Mouse (Mus musculus): ENCODE measurements around the gene Aif1.

The Aif1 gene

DNA sequence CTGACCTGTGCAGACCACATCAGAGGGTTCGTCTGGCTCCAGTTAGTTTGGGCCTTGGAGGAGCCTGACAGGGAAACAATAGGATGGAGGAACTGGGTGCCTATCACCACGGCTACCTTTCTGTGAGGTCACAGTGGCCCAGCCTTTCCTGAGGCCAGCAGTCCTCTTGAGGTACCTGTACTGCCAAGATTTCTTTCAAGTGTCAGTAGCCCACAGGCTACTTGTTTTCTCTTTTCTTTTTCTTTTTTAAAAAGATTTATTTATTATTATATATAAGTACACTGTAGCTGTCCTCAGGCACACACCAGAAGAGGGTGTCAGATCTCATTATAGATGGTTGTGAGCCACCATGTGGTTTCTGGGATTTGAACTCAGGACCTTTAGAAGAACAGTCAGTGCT lies at the start of gene Aif1:
Gene Aif1 (minus strand): TSS at position 101 of the 400 bp plus-strand sequence.
- no peak for DNase-seq

DNA sequence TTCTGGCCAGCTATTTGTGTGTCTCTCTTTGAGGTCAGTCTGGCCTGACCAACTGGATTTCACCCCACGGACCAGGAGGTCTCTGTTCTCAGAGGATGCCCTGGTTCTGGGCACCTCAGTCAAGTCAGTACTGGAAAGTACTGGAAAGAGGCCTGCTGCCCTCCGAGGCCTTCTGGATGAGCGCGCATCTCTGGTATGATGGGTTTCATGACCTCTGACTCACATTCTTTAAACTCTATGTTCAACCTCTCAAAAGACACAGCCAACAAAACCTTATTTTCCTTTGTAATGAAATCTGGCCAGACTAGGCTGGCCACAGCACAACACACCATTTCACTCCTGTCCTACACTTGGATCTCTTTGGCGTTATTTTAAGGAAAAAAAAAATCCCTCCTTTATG lies 49.6 kb upstream of the Aif1 start:
- no peak for DNase-seq

DNA sequence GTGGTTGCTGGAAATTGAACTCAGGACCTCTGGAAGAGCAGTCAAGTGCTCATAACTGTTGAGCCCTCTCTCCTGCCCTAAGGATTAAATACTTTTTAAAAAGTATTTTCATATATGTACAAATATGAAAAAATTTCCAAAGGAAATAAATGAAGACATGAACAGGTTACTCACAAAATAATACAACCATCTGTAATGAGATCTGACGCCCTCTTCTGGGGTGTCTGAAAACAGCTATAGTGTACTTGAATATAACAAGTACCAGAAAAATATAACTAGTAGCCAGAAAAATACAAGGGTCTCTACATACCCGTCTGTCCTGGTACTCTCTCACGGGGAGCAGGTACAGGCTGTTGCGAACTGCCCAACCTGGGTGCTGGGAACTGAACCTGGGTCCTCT lies 48.8 kb upstream of the Aif1 start:
- no peak for DNase-seq

DNA sequence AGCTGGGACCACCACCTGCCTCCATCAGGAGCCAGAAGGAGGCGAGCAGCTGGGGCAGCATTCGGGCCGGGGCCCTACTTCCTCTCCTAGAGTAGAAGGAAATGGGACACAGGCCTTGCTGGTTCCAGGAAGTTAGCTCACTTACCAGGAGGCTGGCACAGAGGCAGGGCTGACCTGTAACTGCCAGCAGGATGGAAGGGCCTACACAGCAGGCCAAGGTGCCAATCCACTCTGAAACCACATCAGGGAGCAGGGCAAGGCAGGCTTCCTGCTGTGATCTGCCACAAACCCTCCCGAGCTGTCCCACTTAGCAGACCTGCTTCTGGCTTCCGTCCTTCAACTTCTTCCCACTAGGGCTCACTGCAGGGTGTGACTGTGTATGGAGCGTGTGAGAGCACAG lies 46.4 kb upstream of the Aif1 start:
- DNase-seq: no peak

DNA sequence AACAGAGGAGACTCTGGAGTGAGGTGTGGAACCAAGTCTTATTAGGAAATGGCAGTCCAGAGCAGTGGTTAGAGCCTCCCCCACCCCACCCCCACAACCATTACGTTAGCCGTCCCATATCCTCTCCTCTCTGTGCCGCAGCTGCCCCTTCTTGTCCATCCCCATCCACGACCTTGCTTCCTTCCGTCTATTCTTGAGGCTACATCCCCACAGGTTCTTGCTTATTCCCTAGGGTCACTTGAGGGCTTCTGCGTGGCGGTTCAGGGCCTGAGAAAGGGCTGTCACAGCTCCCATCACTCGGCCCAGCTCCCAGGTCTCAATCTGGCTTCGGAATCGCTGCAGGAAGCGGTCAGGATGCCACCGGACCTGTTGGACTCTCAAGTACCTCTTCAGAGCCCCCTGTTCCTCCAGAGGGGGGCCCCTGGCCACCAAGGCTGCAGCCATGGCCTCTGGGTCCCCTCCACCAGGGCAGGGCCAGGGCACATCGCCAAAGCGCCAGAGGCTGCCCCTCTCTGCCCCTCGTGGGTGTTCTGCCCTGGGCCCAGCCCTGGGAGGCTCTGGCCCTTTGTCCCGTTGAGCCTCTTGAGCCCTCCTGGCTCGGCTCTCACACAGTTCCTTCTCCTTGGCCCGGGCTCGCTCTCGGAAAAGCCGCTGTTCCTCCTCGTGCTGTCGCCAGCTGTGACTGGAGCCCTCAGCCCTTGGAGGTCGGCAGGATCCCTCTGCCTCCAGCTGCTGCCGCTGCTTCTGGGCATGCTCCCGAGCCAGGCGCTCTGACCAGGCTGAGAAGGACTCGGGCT lies 44.5 kb upstream of the Aif1 start, which contains the start of gene Gm16181:
Gene Gm16181 (plus strand): TSS at position 679 of the 797 bp plus-strand sequence.
- DNase-seq: peak; percentile 26

DNA sequence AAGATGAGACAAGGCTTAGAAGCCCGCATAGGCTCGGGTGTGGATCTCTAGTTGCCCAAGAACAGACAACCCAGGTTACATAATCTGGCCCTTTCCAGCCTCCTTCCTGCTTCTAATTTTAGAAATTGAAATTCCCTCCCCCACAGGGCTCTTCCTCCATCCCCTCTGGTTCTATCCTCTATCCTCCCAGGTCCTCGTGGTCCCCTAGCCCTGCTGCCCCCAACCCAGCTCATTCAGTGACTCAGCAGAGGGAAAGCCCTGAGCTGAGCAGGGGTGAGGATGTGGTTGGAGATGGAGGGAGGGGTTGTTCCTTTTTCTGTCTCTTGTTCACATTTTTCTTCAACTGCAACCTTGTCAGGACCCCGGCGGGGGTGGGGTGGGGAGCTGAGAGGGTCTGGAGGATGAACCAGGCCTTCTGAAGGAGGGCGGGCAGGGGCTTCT lies 43.8 kb upstream of the Aif1 start:
- no peak for DNase-seq

DNA sequence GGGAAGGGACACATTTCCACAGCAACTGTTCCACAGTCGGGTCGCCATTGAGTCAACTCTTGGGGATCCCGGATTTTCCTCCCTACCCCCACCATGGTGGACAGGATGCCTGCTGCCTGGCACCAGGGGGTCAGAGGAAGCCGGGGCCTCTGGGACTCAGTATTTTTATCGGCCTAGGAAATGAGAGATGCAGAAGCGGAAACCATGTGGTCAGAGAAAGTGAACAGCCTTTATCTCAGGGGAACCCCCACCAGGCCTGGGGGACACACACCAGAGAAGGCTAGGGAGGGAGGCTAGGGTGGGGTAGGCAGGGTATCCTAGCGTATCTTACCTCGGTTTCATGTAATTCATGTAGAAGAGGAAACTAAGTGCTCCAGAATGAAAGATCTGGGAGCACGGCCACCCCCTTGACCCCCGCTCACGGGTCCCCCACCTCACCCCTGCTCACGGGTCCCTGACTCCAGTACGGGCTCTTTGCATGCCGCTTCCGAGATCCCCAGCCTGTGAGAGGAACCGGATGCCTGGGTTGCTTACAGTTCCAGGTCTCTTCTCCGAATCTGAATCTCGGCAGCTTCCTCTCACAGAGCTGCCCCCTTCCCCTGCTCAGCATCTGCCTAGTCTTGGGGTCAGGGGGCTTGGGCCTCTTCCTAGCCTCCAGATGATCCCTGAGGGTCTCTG lies 42.8 kb upstream of the Aif1 start:
- DNase-seq: peak; percentile 18

DNA sequence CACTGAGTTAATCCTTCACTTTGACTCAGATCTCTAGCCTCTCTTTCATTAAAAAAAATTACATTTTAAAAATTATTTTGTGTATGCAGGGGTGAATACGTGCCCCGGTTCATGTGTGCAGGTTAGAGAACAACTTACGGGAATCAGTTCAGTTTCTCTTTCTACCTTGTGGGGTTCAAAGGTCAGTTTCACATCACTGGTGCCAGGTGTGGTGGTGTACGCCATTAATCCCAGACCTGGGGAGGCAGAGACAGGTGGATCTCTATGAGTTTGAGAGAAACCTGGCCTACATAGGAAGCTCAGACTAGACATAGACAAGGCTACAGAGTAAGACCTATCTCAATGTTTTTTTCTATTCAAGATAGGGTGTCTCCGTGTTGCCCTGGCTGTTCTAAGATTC lies 37.2 kb upstream of the Aif1 start:
- no peak for DNase-seq

DNA sequence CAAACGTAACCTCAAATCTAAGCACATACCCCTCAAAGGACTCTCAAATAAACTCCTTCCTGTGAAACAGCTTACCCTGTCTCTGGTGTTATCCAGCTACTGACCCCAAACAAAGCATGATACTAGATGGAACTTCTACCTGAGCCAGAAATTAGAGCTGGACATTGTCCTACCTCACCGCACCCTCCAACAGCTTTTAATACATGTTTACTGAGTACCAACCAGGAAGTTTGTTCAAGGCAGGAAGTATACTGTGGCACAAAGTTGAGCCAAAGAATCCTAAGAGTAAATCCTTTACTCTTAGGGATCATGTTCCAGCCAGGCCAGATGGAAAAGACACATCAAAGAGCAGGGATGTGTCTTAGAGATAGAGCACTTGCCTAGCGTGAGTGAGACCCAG lies 34.7 kb upstream of the Aif1 start:
- DNase-seq: no peak

DNA sequence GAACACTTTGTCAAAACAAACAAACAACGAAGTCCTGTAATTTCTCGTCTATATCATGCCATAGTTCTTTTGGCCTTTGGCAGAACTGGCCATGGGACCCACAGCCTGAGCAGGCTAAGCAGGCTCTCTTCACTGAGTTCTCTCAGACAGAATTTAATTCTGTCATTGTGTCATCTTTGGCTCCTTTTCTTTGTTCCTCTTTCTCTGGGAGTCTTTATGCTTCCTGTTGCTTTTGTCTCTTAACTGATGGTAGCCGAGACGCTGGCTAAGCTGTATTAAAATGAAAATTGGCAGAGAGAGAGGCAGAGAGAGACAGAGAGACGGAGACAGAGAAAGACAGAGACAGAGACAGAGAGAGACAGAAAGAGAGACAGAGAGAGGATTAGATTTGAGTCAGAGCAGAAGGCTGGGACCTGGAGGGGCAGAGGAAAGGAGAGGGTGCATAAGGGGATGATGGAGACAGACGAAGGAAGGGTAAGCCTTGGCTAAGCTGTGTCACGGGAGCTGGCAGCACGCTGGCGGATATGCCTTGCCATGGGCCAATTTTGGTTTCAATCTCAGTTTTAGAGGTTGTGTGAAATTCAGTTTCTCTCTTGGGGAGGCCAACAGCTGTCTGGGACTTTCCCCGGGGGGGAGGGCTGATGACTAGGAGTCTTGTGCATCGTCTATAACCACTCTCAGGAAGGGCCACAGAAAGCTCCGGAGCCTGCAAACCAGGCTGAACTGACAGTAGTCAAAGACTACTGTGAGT lies 34.1 kb upstream of the Aif1 start:
- DNase-seq: no peak

DNA sequence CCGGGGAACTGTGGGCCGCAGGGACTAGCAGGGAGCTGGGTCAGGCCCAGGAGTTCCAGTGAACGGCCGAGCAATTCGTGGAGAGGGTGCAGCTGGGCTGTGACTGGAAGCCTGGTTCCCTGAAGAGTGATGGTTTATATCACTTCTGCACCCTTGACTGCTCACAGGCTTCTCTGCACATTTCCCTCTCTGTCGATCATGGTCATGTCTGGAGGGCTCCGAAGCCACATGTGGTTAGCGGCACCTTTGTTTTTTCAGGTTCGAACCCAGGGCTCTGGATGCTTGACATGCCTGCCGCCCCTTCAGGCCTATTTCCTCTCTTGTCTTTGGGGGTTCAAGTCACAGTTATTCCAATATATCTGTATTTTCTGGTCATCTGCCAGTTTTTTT lies 29.5 kb upstream of the Aif1 start:
- DNase-seq: no peak

DNA sequence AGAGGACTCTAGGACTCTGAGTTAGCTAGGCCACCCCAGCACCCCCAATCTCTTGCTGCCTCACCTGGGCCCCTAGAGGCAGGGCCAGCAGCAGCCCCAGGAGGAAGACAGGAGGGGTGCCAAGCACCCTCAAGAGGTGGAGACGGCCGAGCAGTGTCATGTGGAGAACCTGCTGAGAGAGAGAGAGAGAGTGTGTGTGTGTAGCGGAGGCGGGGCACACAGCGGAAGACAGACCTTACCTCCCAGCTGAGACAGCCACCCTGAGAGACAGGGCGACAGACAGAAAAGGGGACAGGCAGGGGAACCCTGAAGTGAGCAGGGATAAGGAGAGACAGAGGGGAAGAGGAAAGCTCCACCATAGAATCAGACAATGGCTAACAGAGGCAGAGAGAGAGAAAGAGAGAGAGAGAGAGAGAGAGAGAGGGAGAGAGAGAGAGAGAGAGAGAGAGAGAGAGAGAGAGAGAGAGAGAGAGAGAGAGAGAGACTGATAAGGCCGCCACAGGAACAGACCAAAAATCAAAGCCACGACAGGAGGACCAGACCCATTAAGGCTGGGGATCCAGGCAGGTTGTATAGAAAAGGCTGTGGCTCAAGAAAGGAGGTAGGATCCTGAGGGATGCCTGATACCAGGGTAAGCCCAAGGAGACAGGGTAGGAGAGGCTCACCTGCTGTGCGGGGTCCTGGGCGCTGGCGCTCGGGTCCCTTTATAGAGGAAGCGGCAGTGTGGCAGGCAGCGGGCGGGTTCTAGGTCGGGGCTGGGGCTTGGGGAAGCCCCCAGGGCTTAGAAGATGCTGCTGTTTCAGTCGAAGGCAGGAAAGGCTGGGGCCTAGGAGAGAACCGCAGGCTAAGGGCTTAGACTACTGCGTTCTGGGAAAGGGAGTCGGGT lies 28.9 kb upstream of the Aif1 start, which contains the start of gene Lta:
Gene Lta (minus strand): TSS at position 858 of the 886 bp plus-strand sequence.
- no peak for DNase-seq

DNA sequence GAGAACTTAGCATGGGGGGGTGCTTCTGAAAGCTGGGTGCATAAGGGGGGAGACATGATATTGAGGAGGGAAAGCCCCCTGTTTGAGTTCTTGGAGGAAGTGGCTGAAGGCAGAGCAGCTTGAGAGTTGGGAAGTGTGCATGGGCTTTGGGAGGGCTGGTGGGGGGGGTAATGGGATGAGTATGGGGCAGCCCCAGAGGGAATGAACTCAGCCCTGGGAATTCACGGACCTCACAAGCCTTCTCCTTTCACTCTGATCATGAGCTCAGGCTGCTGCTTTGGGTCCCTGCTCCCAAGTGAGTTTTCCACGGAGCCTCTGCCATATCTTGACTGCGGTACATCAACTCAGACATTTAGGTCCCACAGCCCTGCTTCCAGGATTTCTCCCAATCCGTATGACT lies 26.6 kb upstream of the Aif1 start:
- no peak for DNase-seq

DNA sequence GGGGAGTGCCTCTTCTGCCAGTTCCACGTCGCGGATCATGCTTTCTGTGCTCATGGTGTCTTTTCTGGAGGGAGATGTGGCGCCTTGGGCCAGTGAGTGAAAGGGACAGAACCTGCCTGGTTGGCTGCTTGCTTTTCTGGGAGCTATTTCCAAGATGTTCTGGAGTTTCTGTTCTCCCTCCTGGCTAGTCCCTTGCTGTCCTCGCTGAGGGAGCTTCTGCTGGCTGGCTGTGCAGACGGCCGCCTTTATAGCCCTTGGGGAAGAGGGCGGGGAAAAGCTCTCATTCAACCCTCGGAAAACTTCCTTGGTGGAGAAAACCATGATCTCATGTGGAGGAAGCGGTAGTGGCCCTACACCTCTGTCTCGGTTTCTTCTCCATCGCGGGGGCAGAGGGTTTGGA lies 25.9 kb upstream of the Aif1 start, which contains the start of gene Tnf:
Gene Tnf (minus strand): TSS at position 221 of the 400 bp plus-strand sequence.
- DNase-seq: no peak

DNA sequence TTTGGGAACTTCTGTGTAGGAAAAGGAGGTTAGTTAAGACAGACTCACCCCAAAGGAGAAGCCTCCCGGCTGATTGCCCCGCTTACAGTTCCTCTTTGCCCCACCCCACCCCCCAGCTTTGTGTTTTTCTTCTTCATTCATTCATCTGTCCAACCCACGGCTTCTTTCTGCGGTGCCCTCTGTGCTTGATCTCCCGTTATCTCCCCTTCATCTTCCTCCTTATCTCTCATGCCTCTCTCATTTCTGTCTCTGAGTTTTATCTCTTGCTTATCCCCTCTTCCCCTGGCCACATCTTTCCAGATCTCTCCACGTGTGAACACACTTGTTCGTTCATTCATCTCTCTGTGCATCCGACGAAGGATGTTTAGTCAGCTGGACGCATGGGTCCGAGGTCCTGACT lies 25.3 kb upstream of the Aif1 start:
- no peak for DNase-seq

DNA sequence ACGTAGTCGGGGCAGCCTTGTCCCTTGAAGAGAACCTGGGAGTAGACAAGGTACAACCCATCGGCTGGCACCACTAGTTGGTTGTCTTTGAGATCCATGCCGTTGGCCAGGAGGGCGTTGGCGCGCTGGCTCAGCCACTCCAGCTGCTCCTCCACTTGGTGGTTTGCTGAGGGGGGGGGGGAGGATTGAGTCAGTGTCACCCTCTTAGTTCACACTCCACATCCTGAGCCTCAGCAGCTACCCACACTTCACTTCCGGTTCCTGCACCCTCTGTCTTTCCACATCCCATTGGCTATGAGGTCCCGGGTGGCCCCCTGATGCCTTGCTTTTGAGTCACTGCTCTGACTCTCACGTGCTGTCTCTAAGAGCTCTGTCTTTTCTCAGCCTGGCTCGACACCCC lies 24.5 kb upstream of the Aif1 start:
- DNase-seq: no peak

DNA sequence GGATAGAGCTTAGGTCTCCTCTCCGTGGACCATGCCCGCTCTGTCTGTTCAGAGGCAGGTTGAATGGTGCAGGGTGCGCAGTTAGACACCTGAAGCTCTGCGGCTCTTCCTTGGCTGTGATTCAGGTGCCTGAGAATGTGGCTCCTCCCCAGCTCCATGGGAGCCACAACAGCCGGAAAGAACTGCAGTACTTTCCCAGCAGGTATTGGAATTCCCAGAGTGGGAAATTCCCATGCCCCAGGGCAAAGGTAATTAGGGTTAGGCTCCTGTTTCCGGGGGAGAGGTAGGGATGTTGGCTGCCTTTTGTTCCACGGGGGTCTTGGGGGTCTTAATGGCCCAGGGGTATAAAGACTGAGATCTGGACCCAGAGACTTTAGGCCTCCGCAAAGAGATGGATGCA lies 23.1 kb upstream of the Aif1 start:
- no peak for DNase-seq

DNA sequence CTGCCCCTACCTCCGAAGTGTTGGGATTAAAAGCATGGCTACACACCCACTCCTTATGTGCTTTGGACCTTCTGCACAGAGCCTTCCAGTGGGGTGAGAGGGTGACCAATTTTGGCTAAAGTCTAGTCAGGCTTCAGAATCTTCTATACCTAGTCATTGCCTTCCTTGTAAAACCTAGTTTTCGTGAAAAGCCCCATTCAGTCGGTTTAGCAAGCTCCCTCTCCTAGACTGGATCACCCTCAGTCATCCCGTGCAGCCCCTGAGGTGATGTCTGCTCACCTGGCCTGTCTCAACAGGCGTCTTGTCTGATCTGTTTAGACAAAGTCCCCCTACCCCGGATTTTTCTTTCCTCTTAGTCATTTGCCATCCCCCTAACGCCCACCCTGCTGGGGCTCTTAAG lies 22.2 kb upstream of the Aif1 start:
- DNase-seq: no peak

DNA sequence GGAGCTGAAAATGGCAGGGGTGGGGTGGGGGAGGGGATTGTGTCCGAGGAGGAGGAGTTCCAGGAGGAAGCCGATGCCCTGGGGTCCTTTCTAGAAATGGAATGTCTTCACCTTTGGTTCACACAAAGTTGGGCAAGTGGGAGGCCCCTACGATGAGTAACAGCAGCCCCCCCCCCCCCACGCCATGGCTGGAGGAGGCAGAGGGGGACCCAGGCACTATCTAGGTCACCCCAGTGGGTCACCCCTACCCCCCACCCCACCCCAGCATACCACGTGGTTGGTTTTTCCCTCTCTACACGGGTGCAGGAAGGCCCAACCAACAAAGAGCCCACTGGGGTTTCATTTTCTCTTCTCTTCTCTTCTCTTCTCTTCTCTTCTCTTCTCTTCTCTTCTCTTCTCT lies 21.3 kb upstream of the Aif1 start:
- DNase-seq: no peak

DNA sequence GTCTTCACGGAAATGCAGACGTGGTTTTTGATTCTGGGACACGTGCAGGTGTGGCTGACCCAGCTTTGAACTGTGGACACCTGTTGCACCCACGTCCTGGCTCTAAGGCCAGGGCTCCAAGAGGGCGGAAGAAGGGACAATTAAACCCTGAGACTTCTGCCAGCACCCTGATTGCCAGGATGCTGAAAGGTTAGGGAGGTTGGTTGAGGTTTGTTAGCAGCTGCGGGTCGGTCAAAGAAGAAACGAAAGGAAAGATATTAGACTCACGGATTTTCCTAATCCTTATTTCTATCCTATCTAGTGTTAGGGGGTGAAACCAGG lies 20.4 kb upstream of the Aif1 start:
- no peak for DNase-seq

DNA sequence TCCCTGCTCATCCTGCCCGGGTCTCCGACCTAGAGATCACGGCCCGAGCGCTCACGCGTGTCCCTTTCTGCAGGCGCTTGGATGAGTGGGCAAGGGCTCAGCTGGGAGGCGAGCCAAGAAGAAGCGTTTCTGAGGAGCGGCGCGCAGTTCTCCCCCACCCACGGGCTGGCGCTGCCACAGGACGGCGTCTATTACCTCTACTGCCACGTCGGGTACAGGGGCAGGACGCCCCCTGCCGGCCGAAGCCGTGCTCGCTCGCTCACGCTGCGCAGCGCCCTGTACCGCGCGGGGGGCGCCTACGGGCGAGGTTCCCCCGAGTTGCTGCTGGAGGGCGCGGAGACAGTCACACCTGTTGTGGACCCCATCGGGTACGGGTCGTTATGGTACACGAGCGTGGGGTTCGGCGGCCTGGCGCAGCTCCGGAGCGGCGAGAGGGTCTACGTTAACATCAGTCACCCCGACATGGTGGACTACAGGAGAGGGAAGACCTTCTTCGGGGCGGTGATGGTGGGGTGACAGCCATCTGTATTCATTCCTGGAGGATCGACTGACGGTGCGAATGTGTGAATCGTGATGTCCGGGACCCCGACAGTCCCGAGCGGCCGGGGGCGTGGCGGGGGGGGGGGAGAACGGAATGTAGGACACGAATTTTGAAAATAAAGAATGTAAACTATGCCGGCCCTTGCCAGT lies 19.9 kb upstream of the Aif1 start:
- peak; percentile 85 for DNase-seq
